Mouse (Mus musculus) midbrain, embryonic 10.5 days (tissue): ENCODE measurements around the gene Slc25a21. TPM values are rescaled to one million over a fixed set of nuclear protein-coding genes. Genes with fewer than 3 reads are reported as not detected.

Experiments used
- DNase-seq: peaks from one replicate; pipeline ENCODE4 v3.0.0-alpha.2; 2017; ENCODE audit warnings: low spot score
- H3K27ac ChIP-seq: fragments of 300-500 bp; sonication (generic); replicated peaks from 2 replicates; pipeline ENCODE4 v1.5.1; 2016; ENCODE audit warnings: mild to moderate bottlenecking
- H3K27me3 ChIP-seq: fragments of 300-500 bp; sonication (generic); 2 replicates; pipeline ENCODE4 v1.6.1; 2016; ENCODE audit warnings: low read depth, mild to moderate bottlenecking; ENCODE audit not compliant: poor library complexity, severe bottlenecking
- H3K36me3 ChIP-seq: fragments of 300-500 bp; sonication (generic); 2 replicates; pipeline ENCODE4 v1.6.1; 2016; ENCODE audit warnings: mild to moderate bottlenecking, moderate library complexity
- H3K4me1 ChIP-seq: fragments of 300-500 bp; sonication (generic); 2 replicates; pipeline ENCODE4 v1.6.1; 2016
- H3K4me3 ChIP-seq: fragments of 300-500 bp; sonication (generic); 2 replicates; pipeline ENCODE4 v1.5.1; 2016; ENCODE audit warnings: mild to moderate bottlenecking, moderate library complexity
- H3K9me3 ChIP-seq: fragments of 300-500 bp; sonication (generic); replicated peaks from 2 replicates; pipeline ENCODE4 v1.6.1; 2016; ENCODE audit warnings: mild to moderate bottlenecking
- WGBS: fragments of 180-500 bp; shearing (Covaris S2); methylation state at CpG from one replicate; pipeline ENCODE4 v1.1.7; 2016; 5-methylcytosine and 5-hydroxymethylcytosine counted together
- polyA plus RNA-seq: library from polyadenylated mRNA; unstranded; fragments of >200 nt; fragmentation: Nextera tagmentation; extraction: Ambion mirVana; gene quantifications from 2 replicates; pipeline ENCODE4 v1.2.1, GENCODE M21; 2016

Slc25a21 gene
- polyA plus RNA-seq, 1 experiment from 2014 or later: 4.0 TPM

DNA sequence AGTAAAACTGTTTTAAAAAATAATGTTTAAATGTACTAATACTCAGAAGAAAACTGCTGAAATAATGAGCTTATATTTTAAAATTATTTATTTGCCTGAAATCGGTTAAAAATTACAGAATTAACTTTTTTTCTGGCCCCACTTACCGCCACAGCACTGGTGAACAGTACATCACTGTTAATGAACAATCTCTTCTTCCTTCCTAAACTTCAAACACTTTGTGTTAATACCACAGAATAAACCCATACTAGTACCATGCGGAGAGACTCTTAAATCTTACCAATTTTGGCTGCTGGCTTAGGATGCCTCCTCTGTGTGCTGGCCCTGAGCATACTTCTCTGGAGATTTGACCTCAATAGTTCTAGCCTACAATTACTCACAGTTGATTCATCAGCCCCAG, 4.6 kb upstream of the Slc25a21 start:
- Histone ChIP-seq H3K27ac (no peak overlapping the region), H3K4me1 (peaks cover 12% of the 10 kb centered on the region), H3K4me3 (no peak overlapping the region), H3K27me3 (peaks cover 12% of the 10 kb centered on the region), H3K36me3 (no peaks in the 10 kb centered on the region), H3K9me3 (no peaks in the 10 kb centered on the region)
- DNase-seq: no peak
- WGBS: 92% methylated on average over 3 of the region's 3 CpGs

DNA sequence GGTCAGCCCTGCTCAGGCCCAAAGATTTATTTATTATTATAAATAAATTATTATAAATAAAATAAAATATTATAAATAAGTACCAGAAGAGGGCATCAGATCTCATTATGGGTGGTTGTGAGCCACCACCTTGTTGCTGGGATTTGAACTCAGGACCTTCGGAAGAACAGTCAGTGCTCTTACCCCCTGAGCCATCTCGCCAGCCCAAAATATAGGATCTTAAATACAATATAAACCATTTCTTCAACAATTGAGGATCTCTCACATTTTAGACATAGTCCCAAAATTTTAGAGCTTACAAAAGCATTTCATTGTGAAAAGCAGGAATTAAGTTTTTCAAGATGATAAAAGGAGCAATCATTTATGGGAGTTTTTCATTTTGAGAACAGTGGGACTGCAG, 2.2 kb upstream of the Slc25a21 start:
- H3K4me3 ChIP-seq: no peak overlapping the region
- H3K27me3 ChIP-seq: peaks cover 17% of the 10 kb centered on the region
- 95% methylated on average over 2 of the region's 2 CpGs for WGBS
- no peaks in the 10 kb centered on the region for H3K9me3 ChIP-seq
- peaks cover 21% of the 10 kb centered on the region for H3K4me1 ChIP-seq
- no peak for DNase-seq
- no peaks in the 10 kb centered on the region for H3K36me3 ChIP-seq
- H3K27ac ChIP-seq: no peak overlapping the region

DNA sequence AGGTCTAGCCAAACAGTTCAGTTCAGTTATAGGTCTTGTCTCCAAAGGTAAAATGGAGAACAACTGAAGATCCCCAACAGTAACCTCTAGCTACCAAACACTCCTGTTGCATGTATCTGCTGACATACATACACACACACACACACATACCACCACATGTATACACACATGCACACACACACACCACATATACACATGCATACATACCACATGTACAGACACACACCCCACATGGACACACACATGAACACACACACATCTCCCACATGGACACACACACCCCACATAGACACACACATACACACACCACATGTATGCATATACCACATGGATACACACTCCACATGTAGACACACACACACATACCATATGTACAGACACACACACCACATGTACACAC, 997 bp upstream of the Slc25a21 start:
- Histone ChIP-seq H3K36me3 (no peaks in the 10 kb centered on the region), H3K27me3 (peaks cover 19% of the 10 kb centered on the region), H3K4me1 (peaks cover 21% of the 10 kb centered on the region), H3K4me3 (no peak overlapping the region), H3K9me3 (no peaks in the 10 kb centered on the region), H3K27ac (peak overlapping the region; percentile 88; the same call in 1 of the 2 replicates)
- no peak for DNase-seq

DNA sequence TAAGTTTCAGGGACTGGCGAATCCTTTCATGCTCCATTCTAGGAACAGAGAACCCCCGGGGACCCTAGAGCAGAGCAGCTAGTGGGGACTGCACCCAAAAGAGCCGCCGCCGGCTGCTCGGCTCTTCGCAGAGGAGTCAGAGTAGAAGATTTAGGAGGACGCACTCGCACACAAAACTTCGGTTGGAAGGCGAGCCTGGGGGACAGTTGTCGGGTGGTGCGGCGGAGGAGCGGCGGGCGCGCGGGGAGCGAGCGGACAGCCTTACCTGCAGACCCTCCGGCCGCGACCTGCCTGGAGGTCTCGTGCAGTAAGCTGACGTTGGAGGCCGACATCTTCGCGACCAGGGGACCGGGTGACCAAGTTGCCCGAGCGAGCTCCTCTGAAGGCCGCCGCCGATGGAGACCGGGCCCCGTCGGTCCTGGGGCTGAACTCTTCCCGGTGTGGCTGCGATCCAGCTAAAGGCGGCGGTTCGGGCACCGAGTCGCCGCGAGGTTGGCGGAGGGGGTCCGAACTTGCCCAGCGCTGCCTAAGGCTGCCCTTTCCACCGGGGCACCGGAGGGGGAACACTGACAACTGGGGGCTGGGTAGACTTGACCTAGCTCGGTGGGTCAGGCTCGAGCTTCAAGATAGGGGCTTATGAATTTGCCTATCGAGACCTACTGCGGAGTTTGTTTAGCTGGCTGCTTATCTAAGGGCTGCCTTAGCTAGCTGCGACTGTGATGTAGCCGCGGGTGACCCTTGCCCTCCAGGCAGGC, 487 bp downstream of the Slc25a21 start:
- H3K36me3 ChIP-seq: no peaks in the 10 kb centered on the region
- H3K27ac ChIP-seq: peak overlapping the region; percentile 88
- H3K27me3 ChIP-seq: peaks cover 19% of the 10 kb centered on the region
- peaks cover 21% of the 10 kb centered on the region for H3K4me1 ChIP-seq
- peak; percentile 76 for DNase-seq
- H3K4me3 ChIP-seq: peak overlapping the region; percentile 67
- WGBS: under 1% methylated on average over 59 of the region's 59 CpGs
- no peaks in the 10 kb centered on the region for H3K9me3 ChIP-seq

DNA sequence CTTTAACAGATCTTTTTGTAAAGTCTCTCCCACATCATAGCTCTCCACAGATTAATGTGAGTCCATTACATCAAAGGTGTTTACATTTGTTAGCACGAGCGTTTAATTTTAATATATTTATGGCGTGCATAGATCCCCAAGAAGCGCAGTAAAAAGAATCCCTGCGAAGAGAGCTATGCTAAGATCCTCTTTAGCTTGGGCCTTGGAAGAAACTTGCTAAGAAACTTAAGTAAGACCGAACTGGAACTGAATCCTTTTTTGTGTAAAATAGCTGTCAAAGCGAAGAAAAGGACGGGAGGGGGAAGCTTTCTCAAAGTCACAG, 1.0 kb downstream of the Slc25a21 start:
- no peak for DNase-seq
- WGBS: 5% methylated on average over 8 of the region's 8 CpGs

DNA sequence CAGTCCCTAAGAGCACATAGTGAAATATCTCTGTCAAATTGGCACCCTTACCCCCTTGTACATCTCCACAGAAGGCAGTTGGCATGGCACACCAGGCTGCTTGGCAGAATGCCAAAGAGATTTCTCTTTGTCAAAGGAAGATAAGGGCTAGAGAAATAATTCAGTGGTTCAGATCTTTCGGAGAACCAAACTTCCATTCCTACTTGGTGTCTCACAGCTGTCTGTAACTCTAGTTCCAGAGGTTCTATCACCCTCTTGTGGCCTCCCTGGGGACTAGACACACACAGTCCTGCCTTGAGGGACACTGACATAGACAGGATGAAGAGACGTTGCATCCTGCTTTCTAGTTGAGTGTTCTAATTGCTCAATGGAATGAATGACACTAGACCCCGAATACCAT, 2.7 kb downstream of the Slc25a21 start:
- peaks cover 19% of the 10 kb centered on the region for H3K27me3 ChIP-seq
- H3K4me3 ChIP-seq: no peak overlapping the region
- H3K9me3 ChIP-seq: no peaks in the 10 kb centered on the region
- H3K27ac ChIP-seq: no peak overlapping the region
- 38% methylated on average over 3 of the region's 3 CpGs for WGBS
- no peaks in the 10 kb centered on the region for H3K36me3 ChIP-seq
- DNase-seq: no peak
- H3K4me1 ChIP-seq: peaks cover 21% of the 10 kb centered on the region

More for the DNA sequence above, 1.0 kb downstream of the Slc25a21 start:
- peak overlapping the region; percentile 67 for H3K4me3 ChIP-seq
- peak overlapping the region; percentile 88 for H3K27ac ChIP-seq
- no peaks in the 10 kb centered on the region for H3K9me3 ChIP-seq
- H3K4me1 ChIP-seq: peaks cover 21% of the 10 kb centered on the region
- no peaks in the 10 kb centered on the region for H3K36me3 ChIP-seq
- peaks cover 19% of the 10 kb centered on the region for H3K27me3 ChIP-seq

DNA sequence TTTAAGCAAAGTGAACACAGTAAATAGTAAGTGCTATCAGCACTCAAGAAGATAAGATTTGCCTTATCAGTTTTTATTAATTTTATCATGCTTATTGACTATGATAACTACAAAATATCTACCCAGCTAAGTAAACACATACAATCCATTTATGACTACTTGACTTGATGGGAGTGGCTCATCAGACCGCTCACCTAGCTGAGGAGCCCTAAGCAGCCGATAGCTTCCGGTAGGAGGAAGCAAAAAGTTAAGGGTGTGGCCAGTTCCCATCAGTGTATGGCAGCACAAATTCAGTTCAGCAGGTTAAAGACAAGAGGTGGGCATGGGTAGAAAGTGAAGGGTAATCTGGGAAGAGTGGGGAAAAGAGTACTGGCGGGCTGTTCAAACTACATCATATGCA, 10.2 kb downstream of the Slc25a21 start:
- no peak for DNase-seq
- H3K27me3 ChIP-seq: no peaks in the 10 kb centered on the region
- H3K4me1 ChIP-seq: no peaks in the 10 kb centered on the region
- no peaks in the 10 kb centered on the region for H3K36me3 ChIP-seq
- 88% methylated on average over 4 of the region's 4 CpGs for WGBS
- H3K9me3 ChIP-seq: no peaks in the 10 kb centered on the region
- no peak overlapping the region for H3K27ac ChIP-seq
- no peak overlapping the region for H3K4me3 ChIP-seq

DNA sequence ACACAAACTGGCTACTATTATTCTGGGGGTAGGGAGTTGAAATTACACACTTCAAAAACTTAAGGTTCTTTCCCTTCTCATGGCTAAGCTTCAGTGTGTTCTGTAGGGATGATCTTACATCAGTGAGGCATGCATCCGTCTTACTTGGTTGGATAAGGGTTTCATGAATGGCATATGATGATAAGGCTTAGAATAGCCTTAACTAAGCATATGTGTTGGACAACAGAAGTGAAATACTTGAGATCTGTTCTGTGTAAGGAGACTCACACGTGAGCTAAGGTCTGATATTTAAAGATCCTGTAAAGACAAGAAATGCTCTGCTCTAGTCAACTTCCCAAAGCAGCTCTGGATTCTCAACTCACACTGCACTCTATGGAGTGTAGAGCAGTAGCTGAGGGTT, 11.1 kb downstream of the Slc25a21 start:
- Histone ChIP-seq H3K4me3 (no peak overlapping the region), H3K27me3 (no peaks in the 10 kb centered on the region), H3K9me3 (no peaks in the 10 kb centered on the region), H3K27ac (no peak overlapping the region), H3K36me3 (no peaks in the 10 kb centered on the region), H3K4me1 (no peaks in the 10 kb centered on the region)
- no peak for DNase-seq
- WGBS: 79% methylated on average over 2 of the region's 2 CpGs

DNA sequence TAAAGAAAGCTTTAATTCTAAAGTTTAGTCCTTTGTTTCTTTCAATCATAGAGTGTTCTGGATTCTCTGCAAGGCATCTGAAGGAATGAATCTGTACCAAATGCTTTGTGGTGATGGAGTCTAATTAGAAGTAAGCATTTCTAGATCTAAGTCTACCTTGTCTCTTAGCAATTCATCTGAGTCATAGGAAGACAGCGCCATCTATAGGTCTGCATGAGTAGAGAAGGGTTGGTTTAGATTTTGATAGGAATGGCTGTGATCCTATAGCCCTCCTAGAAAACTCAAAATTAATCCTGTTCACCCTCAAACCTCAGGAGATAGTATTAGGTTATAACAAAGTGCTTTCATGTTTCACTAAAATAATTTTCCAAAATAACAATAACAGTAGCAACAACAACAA, 11.8 kb downstream of the Slc25a21 start:
- H3K4me3 ChIP-seq: no peak overlapping the region
- no peaks in the 10 kb centered on the region for H3K27me3 ChIP-seq
- H3K36me3 ChIP-seq: no peaks in the 10 kb centered on the region
- H3K4me1 ChIP-seq: no peaks in the 10 kb centered on the region
- H3K27ac ChIP-seq: no peak overlapping the region
- H3K9me3 ChIP-seq: no peaks in the 10 kb centered on the region
- 0% methylated on average over 1 of the region's 1 CpGs for WGBS
- no peak for DNase-seq

DNA sequence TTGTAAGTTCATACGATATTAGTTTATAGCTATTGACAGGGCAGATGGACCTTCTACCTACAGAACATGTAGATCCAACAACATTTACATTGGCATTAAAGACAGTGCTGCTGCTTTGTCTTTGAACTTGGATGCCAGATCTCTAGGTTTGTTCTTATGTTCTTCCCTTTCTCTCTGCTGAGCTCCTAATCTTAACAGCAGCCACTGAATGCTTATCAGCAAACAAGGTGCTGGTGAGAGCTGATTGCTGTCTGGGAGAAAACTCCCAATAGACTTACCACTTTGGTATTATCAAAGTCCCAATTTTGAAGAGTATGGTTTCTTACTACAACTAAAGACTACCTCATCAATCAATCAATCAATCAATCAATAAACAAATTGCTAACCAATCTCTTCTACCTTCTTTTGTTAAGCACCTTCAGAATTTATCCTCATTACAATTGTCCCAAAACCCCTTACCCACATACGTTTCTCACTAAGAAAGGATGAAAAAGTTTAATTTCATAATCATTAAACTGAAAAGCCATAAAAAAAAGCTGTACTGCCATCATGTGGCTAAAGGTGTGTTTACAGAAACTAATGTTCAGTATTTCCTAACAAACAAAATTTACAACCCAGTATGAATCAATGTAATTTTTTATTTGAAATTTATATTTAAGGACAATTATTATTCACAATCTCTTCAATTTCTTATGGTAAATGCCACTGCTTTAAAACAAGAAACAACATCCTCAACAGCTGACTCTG, 12.7 kb downstream of the Slc25a21 start:
- Histone ChIP-seq H3K4me3 (no peak overlapping the region), H3K4me1 (peaks cover 6% of the 10 kb centered on the region), H3K9me3 (no peaks in the 10 kb centered on the region), H3K27ac (no peak overlapping the region), H3K27me3 (no peaks in the 10 kb centered on the region), H3K36me3 (no peaks in the 10 kb centered on the region)
- WGBS: 75% methylated on average over 2 of the region's 2 CpGs
- no peak for DNase-seq

DNA sequence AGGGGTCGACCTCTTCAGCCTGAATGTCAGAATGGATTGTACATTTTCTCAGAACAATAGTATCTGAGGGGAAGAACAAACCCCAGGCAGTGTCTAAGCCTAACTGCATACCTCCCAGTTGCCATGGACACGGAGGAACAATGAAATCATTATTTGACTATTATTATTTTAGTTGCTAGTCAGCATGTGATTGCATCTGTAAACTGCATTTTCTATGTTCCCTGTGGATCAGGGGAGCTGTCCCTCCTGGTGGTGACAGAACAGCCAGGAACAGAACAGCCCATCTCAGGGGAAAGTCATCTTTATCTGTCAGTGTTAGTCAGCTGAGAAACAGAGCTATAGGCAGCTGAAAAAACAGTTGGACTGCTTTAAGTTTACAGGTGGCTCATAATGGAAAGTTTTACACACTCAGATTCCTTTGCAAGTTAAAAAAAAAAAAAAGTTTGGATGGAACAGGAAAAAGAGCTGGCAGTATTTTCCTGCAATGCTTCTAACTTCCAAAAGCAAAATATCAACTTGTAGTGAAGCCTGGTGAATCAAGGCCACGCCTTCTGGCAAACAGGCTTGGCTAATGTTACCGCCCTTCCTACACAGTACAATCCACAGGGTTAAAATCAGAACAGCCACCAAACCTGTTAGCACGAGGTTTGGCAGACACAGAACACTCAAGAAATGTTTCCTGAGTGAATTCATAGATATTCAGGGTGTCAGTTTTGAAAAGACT, 17.6 kb downstream of the Slc25a21 start:
- H3K9me3 ChIP-seq: no peaks in the 10 kb centered on the region
- H3K4me1 ChIP-seq: peaks cover 16% of the 10 kb centered on the region
- peak; percentile 34 for DNase-seq
- no peaks in the 10 kb centered on the region for H3K36me3 ChIP-seq
- H3K27ac ChIP-seq: no peak overlapping the region
- H3K27me3 ChIP-seq: peaks cover 7% of the 10 kb centered on the region; the same call in 1 of the 2 replicates
- 38% methylated on average over 5 of the region's 5 CpGs for WGBS
- H3K4me3 ChIP-seq: no peak overlapping the region

DNA sequence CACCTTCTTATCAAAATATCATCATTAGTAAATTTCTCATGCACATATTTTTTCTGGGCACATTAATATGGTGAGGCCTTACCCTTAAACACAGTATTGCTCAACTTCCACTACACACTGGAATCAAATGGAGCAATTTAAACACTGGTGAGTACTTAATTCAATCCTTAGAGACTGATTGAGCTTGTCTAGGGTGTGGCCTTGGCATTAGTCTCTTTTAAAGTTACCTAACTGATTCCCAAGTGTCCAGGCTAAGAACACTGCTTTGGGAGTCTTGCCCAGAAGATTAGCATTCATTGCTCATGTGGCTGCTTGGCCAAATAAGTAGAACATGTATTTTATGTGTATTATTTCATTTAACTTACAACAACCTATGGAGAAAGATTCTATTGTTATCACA, 18.5 kb downstream of the Slc25a21 start:
- Histone ChIP-seq H3K9me3 (no peaks in the 10 kb centered on the region), H3K4me3 (no peak overlapping the region), H3K36me3 (no peaks in the 10 kb centered on the region), H3K27ac (no peak overlapping the region), H3K27me3 (peaks cover 7% of the 10 kb centered on the region; the same call in 1 of the 2 replicates), H3K4me1 (peaks cover 16% of the 10 kb centered on the region)
- DNase-seq: no peak

DNA sequence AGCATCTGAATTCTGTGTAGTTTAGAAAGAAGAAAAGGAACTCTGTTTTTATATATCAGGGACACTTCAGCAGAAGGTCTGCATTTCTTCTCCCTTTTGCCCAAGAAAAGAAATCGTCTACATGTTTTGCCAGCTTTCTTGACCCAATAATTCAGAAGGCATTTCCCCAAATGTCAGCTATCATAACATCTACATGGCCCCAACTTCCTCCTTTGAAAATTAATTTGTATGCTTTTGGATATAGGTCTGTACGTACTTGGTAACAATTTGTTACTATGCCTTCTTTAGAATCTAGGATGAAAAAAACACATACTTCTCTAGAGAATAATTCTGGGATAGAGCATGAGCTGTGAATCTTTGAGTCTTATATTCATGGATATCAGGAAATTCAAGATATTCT, 34.0 kb downstream of the Slc25a21 start:
- no peak overlapping the region for H3K4me3 ChIP-seq
- no peaks in the 10 kb centered on the region for H3K27me3 ChIP-seq
- H3K9me3 ChIP-seq: no peaks in the 10 kb centered on the region
- no peak for DNase-seq
- whole genome bisulfite sequencing: 85% methylated on average over 2 of the region's 2 CpGs
- H3K27ac ChIP-seq: no peak overlapping the region
- H3K4me1 ChIP-seq: no peaks in the 10 kb centered on the region
- no peaks in the 10 kb centered on the region for H3K36me3 ChIP-seq
